Mouse (Mus musculus): ENCODE results near the gene Adpgk. TPM values are rescaled to one million over a fixed set of nuclear protein-coding genes. Genes with fewer than 3 reads are reported as not detected.

The Adpgk gene
- total and polyA plus RNA-seq, 2 experiments from 2014 or later = 16.2 to 26.8 TPM

DNA sequence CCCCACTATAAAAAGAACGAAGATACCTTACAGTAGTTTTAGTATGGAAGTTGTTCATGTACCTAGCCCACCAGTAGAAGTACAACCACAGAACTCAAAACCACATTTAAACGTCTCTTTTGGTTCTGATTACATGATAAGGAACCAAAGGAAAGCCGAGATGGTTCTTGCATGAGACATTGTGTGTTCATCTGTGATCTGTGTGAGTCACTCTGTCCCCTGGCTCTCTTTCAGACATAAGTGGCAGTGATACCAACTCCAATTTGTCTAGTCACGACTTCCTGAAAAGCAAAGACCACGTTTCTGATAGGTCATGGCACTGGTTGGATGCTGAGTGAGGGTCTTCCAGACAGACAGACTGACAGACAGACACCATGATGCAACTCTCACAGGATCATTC is 77.9 kb downstream of the Adpgk start:
- H3K9me3 ChIP-seq (ENCODE audit: low read length) = no peaks in the 10 kb centered on the region
- 80% methylated on average over 5 of the region's 5 CpGs for WGBS
- ATAC-seq = no peak
- H3K36me3 ChIP-seq (ENCODE audit: insufficient read depth) = no peaks in the 10 kb centered on the region
- H3K4me1 ChIP-seq (ENCODE audit: insufficient read depth) = no peaks in the 10 kb centered on the region
- no peaks in the 10 kb centered on the region for H3K27me3 ChIP-seq (ENCODE audit: insufficient read depth, low read length)
- H3K27ac ChIP-seq (ENCODE audit: low read depth, low read length) = no peak overlapping the region
- H3K4me2 ChIP-seq (ENCODE audit: low read depth) = no peak overlapping the region
- DNase-seq = no peak
- no peak for TF ChIP-seq CTCF (IDR thresholded peaks at IDR 0.05; ENCODE audit: low read depth)
- no peak overlapping the region for H3K9ac ChIP-seq
- no peak overlapping the region for H3K4me3 ChIP-seq (ENCODE audit: low read depth, low read length)

GRCm38 (mm10) chr9:59369646-59370045 is 78.3 kb downstream of the Adpgk start:
- H3K4me1 ChIP-seq (ENCODE audit: insufficient read depth) = no peaks in the 10 kb centered on the region
- no peak overlapping the region for H3K4me3 ChIP-seq (ENCODE audit: low read depth, low read length)
- no peaks in the 10 kb centered on the region for H3K9me3 ChIP-seq (ENCODE audit: low read length)
- H3K9ac ChIP-seq = no peak overlapping the region
- ATAC-seq (no peak), DNase-seq (no peak)
- no peak overlapping the region for H3K27ac ChIP-seq (ENCODE audit: low read depth, low read length)
- H3K4me2 ChIP-seq (ENCODE audit: low read depth) = no peak overlapping the region
- no peak for TF ChIP-seq CTCF (IDR thresholded peaks at IDR 0.05; ENCODE audit: low read depth)
- no peaks in the 10 kb centered on the region for H3K27me3 ChIP-seq (ENCODE audit: insufficient read depth, low read length)
- WGBS = 94% methylated on average over 9 of the region's 9 CpGs
- H3K36me3 ChIP-seq (ENCODE audit: insufficient read depth) = no peaks in the 10 kb centered on the region

Other genes starting within 250 kb of the Adpgk start
- gene Bbs4, start 62.0 kb downstream of the Adpgk start, total RNA-seq (2014; rRNA removed) = 43.8 and 49.3 TPM in 2 replicates
- 49.5 and 61.7 TPM in 2 replicates for gene Bbs4, start 62.0 kb downstream of the Adpgk start, polyA plus RNA-seq (2015; fragmentation: Nextera tagmentation; extraction: Ambion mirVana)
- 62.0 and 70.8 TPM in 2 replicates for gene Arih1, start 195.1 kb downstream of the Adpgk start, total RNA-seq (2014; rRNA removed)
- 5.1 and 7.6 TPM in 2 replicates for gene Arih1, start 195.1 kb downstream of the Adpgk start, polyA plus RNA-seq (2015; fragmentation: Nextera tagmentation; extraction: Ambion mirVana)
- gene Hexa, start 248.0 kb downstream of the Adpgk start, total RNA-seq (2014; rRNA removed) = 48.1 and 50.7 TPM in 2 replicates
- gene Hexa, start 248.0 kb downstream of the Adpgk start, polyA plus RNA-seq (2015; fragmentation: Nextera tagmentation; extraction: Ambion mirVana) = 46.3 and 49.9 TPM in 2 replicates
- gene Tmem202, start 248.3 kb downstream of the Adpgk start, total RNA-seq (2014; rRNA removed) = 0.38 and 1.8 TPM in 2 replicates
- gene Tmem202, start 248.3 kb downstream of the Adpgk start, polyA plus RNA-seq (2015; fragmentation: Nextera tagmentation; extraction: Ambion mirVana) = 1.2 TPM in 2 replicates